Mouse (Mus musculus): ENCODE results near the gene Bbs9. TPM values are rescaled to one million over a fixed set of nuclear protein-coding genes. Genes with fewer than 3 reads are reported as not detected.
A peak's percentile ranks its signal among the peaks of the same experiment; 100 is the strongest.

Gene Bbs9
- polyA plus RNA-seq, 1 experiment, result 8.0 TPM

- Histone ChIP-seq H3K4me1 (ENCODE audit: control insufficient read depth, insufficient read depth, low read length) (peaks cover 5% of the 10 kb centered on the region), H3K4me3 (replicated peaks; ENCODE audit: control insufficient read depth, low read depth, low read length) (no peak overlapping the region), H3K27ac (ENCODE audit: control insufficient read depth, insufficient read depth, low read depth, low read length, poor library complexity) (peak overlapping the region; percentile 59; the same call in 1 of the 2 replicates)
- TF ChIP-seq CTCF (IDR thresholded peaks at IDR 0.05; ENCODE audit: control insufficient read depth, insufficient read depth, low read length) (no peak), POLR2A (IDR thresholded peaks at IDR 0.05; ENCODE audit: borderline replicate concordance, control insufficient read depth, low read depth, low read length) (no peak)
- 4% methylated on average over 13 of the region's 13 CpGs for WGBS
These were observed 165.3 kb downstream of the Bbs9 start for GRCm38 (mm10) chr9:22640683-22641431.

DNA sequence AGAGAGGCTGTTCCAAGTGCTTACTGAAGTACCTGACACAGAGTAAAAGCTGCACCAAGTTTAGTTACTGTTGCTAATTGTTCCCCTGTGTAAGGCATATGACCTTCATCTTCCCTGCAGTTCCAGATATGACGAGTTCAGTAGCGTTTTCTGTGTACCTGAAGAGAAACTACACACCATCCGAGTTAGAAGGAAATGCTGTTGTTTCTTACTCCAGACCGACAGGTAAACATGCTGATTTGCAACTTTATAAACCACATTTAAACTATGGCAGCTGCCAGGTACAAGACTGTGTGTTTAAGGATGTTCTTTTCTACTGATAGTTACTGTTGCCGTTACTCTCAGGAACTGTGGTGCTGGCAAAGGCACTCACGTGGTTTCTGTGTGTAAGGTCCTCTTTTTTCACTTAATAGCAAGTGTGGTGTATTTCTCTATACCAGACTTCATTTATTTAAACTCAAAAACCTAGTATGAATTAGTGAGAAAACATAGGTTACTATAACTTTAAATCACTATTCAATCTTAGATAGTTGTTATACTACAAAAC lies 170.4 kb downstream of the Bbs9 start:
- Histone ChIP-seq H3K4me1 (ENCODE audit: control insufficient read depth, insufficient read depth, low read length) (peaks cover 3% of the 10 kb centered on the region; the same call in 1 of the 2 replicates), H3K4me3 (replicated peaks; ENCODE audit: control insufficient read depth, low read depth, low read length) (no peak overlapping the region), H3K27ac (ENCODE audit: control insufficient read depth, insufficient read depth, low read depth, low read length, poor library complexity) (no peak overlapping the region)
- TF ChIP-seq CTCF (IDR thresholded peaks at IDR 0.05; ENCODE audit: control insufficient read depth, insufficient read depth, low read length) (no peak), POLR2A (IDR thresholded peaks at IDR 0.05; ENCODE audit: borderline replicate concordance, control insufficient read depth, low read depth, low read length) (no peak)
- 21% methylated on average over 6 of the region's 6 CpGs for WGBS

DNA sequence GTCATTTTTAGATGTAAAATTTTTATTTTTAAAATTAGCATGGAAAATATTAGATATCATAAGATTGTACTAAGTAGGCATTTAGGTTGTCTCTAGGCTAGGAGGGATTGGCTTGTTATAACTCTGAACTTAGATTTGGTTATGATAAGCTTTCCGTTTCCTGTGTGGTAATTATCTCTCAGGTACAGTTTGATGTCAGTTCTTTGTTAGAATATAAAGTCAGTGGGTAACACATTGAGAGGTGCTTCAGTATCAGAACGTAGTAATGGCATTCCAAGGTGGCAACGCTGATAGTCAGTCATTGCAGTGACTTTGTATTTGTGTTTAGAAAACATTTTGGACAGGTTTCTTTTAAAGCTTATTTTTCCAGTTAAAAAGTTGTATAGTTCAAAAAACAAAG lies 170.9 kb downstream of the Bbs9 start:
- Histone ChIP-seq H3K4me3 (replicated peaks; ENCODE audit: control insufficient read depth, low read depth, low read length) (no peak overlapping the region), H3K27ac (ENCODE audit: control insufficient read depth, insufficient read depth, low read depth, low read length, poor library complexity) (no peak overlapping the region), H3K4me1 (ENCODE audit: control insufficient read depth, insufficient read depth, low read length) (peaks cover 3% of the 10 kb centered on the region; the same call in 1 of the 2 replicates)
- no peak for TF ChIP-seq CTCF (IDR thresholded peaks at IDR 0.05; ENCODE audit: control insufficient read depth, insufficient read depth, low read length)
- TF ChIP-seq POLR2A (IDR thresholded peaks at IDR 0.05; ENCODE audit: borderline replicate concordance, control insufficient read depth, low read depth, low read length), result no peak
- WGBS, result 54% methylated on average over 3 of the region's 3 CpGs

- no peak overlapping the region for H3K4me3 ChIP-seq (replicated peaks; ENCODE audit: control insufficient read depth, low read depth, low read length)
- no peak overlapping the region for H3K27ac ChIP-seq (ENCODE audit: control insufficient read depth, insufficient read depth, low read depth, low read length, poor library complexity)
- 83% methylated on average over 3 of the region's 3 CpGs for WGBS
- TF ChIP-seq CTCF (IDR thresholded peaks at IDR 0.05; ENCODE audit: control insufficient read depth, insufficient read depth, low read length) (no peak), POLR2A (IDR thresholded peaks at IDR 0.05; ENCODE audit: borderline replicate concordance, control insufficient read depth, low read depth, low read length) (no peak)
- H3K4me1 ChIP-seq (ENCODE audit: control insufficient read depth, insufficient read depth, low read length), result peaks cover 1% of the 10 kb centered on the region; the same call in 1 of the 2 replicates
These were observed 172.6 kb downstream of the Bbs9 start for GRCm38 (mm10) chr9:22648163-22648562.

- TF ChIP-seq POLR2A (IDR thresholded peaks at IDR 0.05; ENCODE audit: borderline replicate concordance, control insufficient read depth, low read depth, low read length) (0 out of 2 replicates have a peak, but pooled peaks have one; percentile 12), CTCF (IDR thresholded peaks at IDR 0.05; ENCODE audit: control insufficient read depth, insufficient read depth, low read length) (no peak)
- Histone ChIP-seq H3K27ac (ENCODE audit: control insufficient read depth, insufficient read depth, low read depth, low read length, poor library complexity) (peak overlapping the region; percentile 62), H3K4me1 (ENCODE audit: control insufficient read depth, insufficient read depth, low read length) (peaks cover 1% of the 10 kb centered on the region; the same call in 1 of the 2 replicates), H3K4me3 (replicated peaks; ENCODE audit: control insufficient read depth, low read depth, low read length) (no peak overlapping the region)
- WGBS, result 13% methylated on average over 10 of the region's 10 CpGs
These were observed 174.1 kb downstream of the Bbs9 start for GRCm38 (mm10) chr9:22649606-22650005.

GRCm38 (mm10) chr9:22650781-22651180 lies 175.3 kb downstream of the Bbs9 start:
- peaks cover 1% of the 10 kb centered on the region; the same call in 1 of the 2 replicates for H3K4me1 ChIP-seq (ENCODE audit: control insufficient read depth, insufficient read depth, low read length)
- no peak overlapping the region for H3K27ac ChIP-seq (ENCODE audit: control insufficient read depth, insufficient read depth, low read depth, low read length, poor library complexity)
- whole genome bisulfite sequencing, result 85% methylated on average over 1 of the region's 1 CpGs
- no peak for TF ChIP-seq POLR2A (IDR thresholded peaks at IDR 0.05; ENCODE audit: borderline replicate concordance, control insufficient read depth, low read depth, low read length)
- TF ChIP-seq CTCF (IDR thresholded peaks at IDR 0.05; ENCODE audit: control insufficient read depth, insufficient read depth, low read length), result no peak
- no peak overlapping the region for H3K4me3 ChIP-seq (replicated peaks; ENCODE audit: control insufficient read depth, low read depth, low read length)

DNA sequence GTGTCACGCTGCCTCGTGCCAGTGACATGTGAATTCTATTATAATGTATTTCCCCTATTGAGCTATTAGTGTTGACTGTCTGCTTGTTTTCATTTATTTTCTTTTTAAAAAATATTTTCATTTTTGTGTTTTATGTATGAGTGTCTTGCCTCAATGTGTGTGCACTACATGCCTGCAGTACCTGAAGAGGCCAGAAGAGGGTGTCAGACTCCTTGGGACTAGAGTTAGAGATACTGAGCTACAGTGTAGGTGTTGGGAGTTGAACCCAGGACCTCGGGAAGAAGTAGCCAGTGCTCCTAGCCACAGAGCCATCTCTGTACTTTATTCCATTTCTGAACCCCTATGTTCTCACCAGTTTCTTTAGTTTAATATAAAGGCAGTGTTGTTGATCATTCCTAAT lies 176.1 kb downstream of the Bbs9 start:
- H3K4me1 ChIP-seq (ENCODE audit: control insufficient read depth, insufficient read depth, low read length), result peaks cover 1% of the 10 kb centered on the region; the same call in 1 of the 2 replicates
- H3K4me3 ChIP-seq (replicated peaks; ENCODE audit: control insufficient read depth, low read depth, low read length), result no peak overlapping the region

GRCm38 (mm10) chr9:22654726-22655393 lies 179.3 kb downstream of the Bbs9 start:
- TF ChIP-seq POLR2A (IDR thresholded peaks at IDR 0.05; ENCODE audit: borderline replicate concordance, control insufficient read depth, low read depth, low read length) (no peak), CTCF (IDR thresholded peaks at IDR 0.05; ENCODE audit: control insufficient read depth, insufficient read depth, low read length) (no peak)
- Histone ChIP-seq H3K4me3 (replicated peaks; ENCODE audit: control insufficient read depth, low read depth, low read length) (no peak overlapping the region), H3K27ac (ENCODE audit: control insufficient read depth, insufficient read depth, low read depth, low read length, poor library complexity) (no peak overlapping the region)

More for the DNA sequence above, 176.1 kb downstream of the Bbs9 start:
- H3K27ac ChIP-seq (ENCODE audit: control insufficient read depth, insufficient read depth, low read depth, low read length, poor library complexity), result no peak overlapping the region
- TF ChIP-seq CTCF (IDR thresholded peaks at IDR 0.05; ENCODE audit: control insufficient read depth, insufficient read depth, low read length) (no peak), POLR2A (IDR thresholded peaks at IDR 0.05; ENCODE audit: borderline replicate concordance, control insufficient read depth, low read depth, low read length) (no peak)
- 87% methylated on average over 3 of the region's 3 CpGs for WGBS

More at GRCm38 (mm10) chr9:22654726-22655393, 179.3 kb downstream of the Bbs9 start:
- WGBS, result 58% methylated on average over 11 of the region's 11 CpGs
- no peaks in the 10 kb centered on the region; the same call in 1 of the 2 replicates for H3K4me1 ChIP-seq (ENCODE audit: control insufficient read depth, insufficient read depth, low read length)
